Mouse (Mus musculus): ENCODE measurements around the gene Ms4a14. TPM values are rescaled to one million over a fixed set of nuclear protein-coding genes. Genes with fewer than 3 reads are reported as not detected.
"Not testable (repeated sequence)": the region's sequence is repeated elsewhere in the genome, so short reads cannot be mapped to it uniquely, and the experiment has no call there.

The Ms4a14 gene
- polyA plus RNA-seq, 1 experiment from 2014 or later = not detected

GRCm38 (mm10) chr19:11321123-11321522, 6.9 kb upstream of the Ms4a14 start:
- H3K4me3 ChIP-seq (ENCODE audit: low read depth, low read length) = no peak overlapping the region
- DNase-seq (ENCODE audit: low spot score) = no peak
- H3K4me1 ChIP-seq (replicated peaks; ENCODE audit: control insufficient read depth, insufficient read depth, low read length) = no peaks in the 10 kb centered on the region
- no peak overlapping the region for H3K9ac ChIP-seq (ENCODE audit: low read length)
- WGBS = 78% methylated on average over 1 of the region's 1 CpGs
- no peaks in the 10 kb centered on the region for H3K36me3 ChIP-seq (ENCODE audit: control insufficient read depth, insufficient read depth, low read length)
- no peak for ATAC-seq (replicated peaks; ENCODE audit: low FRiP score)
- H3K9me3 ChIP-seq (ENCODE audit: control insufficient read depth, low read length) = no peaks in the 10 kb centered on the region
- no peak overlapping the region for H3K27ac ChIP-seq (ENCODE audit: low read depth, low read length)
- H3K4me2 ChIP-seq (ENCODE audit: low read depth, low read length, severe bottlenecking) = no peak overlapping the region
- no peaks in the 10 kb centered on the region for H3K27me3 ChIP-seq (ENCODE audit: control insufficient read depth, insufficient read depth, low read length)

- Histone ChIP-seq H3K27ac (ENCODE audit: low read depth, low read length) (no peak overlapping the region), H3K4me3 (ENCODE audit: low read depth, low read length) (no peak overlapping the region), H3K27me3 (ENCODE audit: control insufficient read depth, insufficient read depth, low read length) (no peaks in the 10 kb centered on the region), H3K4me1 (replicated peaks; ENCODE audit: control insufficient read depth, insufficient read depth, low read length) (no peaks in the 10 kb centered on the region), H3K9ac (ENCODE audit: low read length) (no peak overlapping the region), H3K4me2 (ENCODE audit: low read depth, low read length, severe bottlenecking) (no peak overlapping the region), H3K36me3 (ENCODE audit: control insufficient read depth, insufficient read depth, low read length) (no peaks in the 10 kb centered on the region), H3K9me3 (ENCODE audit: control insufficient read depth, low read length) (no peaks in the 10 kb centered on the region)
- no peak for ATAC-seq (replicated peaks; ENCODE audit: low FRiP score)
- DNase-seq (ENCODE audit: low spot score) = no peak
- 84% methylated on average over 4 of the region's 4 CpGs for WGBS
Measured at GRCm38 (mm10) chr19:11316786-11317185, 2.5 kb upstream of the Ms4a14 start.

GRCm38 (mm10) chr19:11308888-11309287, 5.4 kb downstream of the Ms4a14 start:
- ATAC-seq (replicated peaks; ENCODE audit: low FRiP score) (no peak), DNase-seq (ENCODE audit: low spot score) (no peak)
- no peak overlapping the region for H3K27ac ChIP-seq (ENCODE audit: low read depth, low read length)
- H3K27me3 ChIP-seq (ENCODE audit: control insufficient read depth, insufficient read depth, low read length) = no peaks in the 10 kb centered on the region
- no peaks in the 10 kb centered on the region for H3K4me1 ChIP-seq (replicated peaks; ENCODE audit: control insufficient read depth, insufficient read depth, low read length)
- H3K9ac ChIP-seq (ENCODE audit: low read length) = no peak overlapping the region
- H3K4me3 ChIP-seq (ENCODE audit: low read depth, low read length) = no peak overlapping the region
- H3K36me3 ChIP-seq (ENCODE audit: control insufficient read depth, insufficient read depth, low read length) = no peaks in the 10 kb centered on the region
- H3K4me2 ChIP-seq (ENCODE audit: low read depth, low read length, severe bottlenecking) = no peak overlapping the region
- no peaks in the 10 kb centered on the region for H3K9me3 ChIP-seq (ENCODE audit: control insufficient read depth, low read length)

GRCm38 (mm10) chr19:11299529-11299928, 14.7 kb downstream of the Ms4a14 start:
- not testable (repeated sequence) for ATAC-seq (replicated peaks; ENCODE audit: low FRiP score); H3K9ac ChIP-seq (ENCODE audit: low read length); H3K27me3 ChIP-seq (ENCODE audit: control insufficient read depth, insufficient read depth, low read length); DNase-seq (ENCODE audit: low spot score); H3K36me3 ChIP-seq (ENCODE audit: control insufficient read depth, insufficient read depth, low read length); H3K4me3 ChIP-seq (ENCODE audit: low read depth, low read length); H3K4me2 ChIP-seq (ENCODE audit: low read depth, low read length, severe bottlenecking); H3K27ac ChIP-seq (ENCODE audit: low read depth, low read length); H3K9me3 ChIP-seq (ENCODE audit: control insufficient read depth, low read length); H3K4me1 ChIP-seq (replicated peaks; ENCODE audit: control insufficient read depth, insufficient read depth, low read length)
- 25% methylated on average over 4 of the region's 4 CpGs for WGBS

GRCm38 (mm10) chr19:11298939-11299338, 15.3 kb downstream of the Ms4a14 start:
- WGBS = 32% methylated on average over 2 of the region's 2 CpGs
- no peaks in the 10 kb centered on the region for H3K9me3 ChIP-seq (ENCODE audit: control insufficient read depth, low read length)
- no peak for ATAC-seq (replicated peaks; ENCODE audit: low FRiP score)

GRCm38 (mm10) chr19:11293616-11294015, 20.6 kb downstream of the Ms4a14 start:
- H3K4me1 ChIP-seq (replicated peaks; ENCODE audit: control insufficient read depth, insufficient read depth, low read length); H3K9ac ChIP-seq (ENCODE audit: low read length); DNase-seq (ENCODE audit: low spot score); H3K9me3 ChIP-seq (ENCODE audit: control insufficient read depth, low read length); H3K36me3 ChIP-seq (ENCODE audit: control insufficient read depth, insufficient read depth, low read length); H3K4me3 ChIP-seq (ENCODE audit: low read depth, low read length); H3K27ac ChIP-seq (ENCODE audit: low read depth, low read length); ATAC-seq (replicated peaks; ENCODE audit: low FRiP score); H3K27me3 ChIP-seq (ENCODE audit: control insufficient read depth, insufficient read depth, low read length): not testable (repeated sequence)
- 10% methylated on average over 3 of the region's 3 CpGs for WGBS
- peak overlapping the region; percentile 44; the same call in 1 of the 2 replicates for H3K4me2 ChIP-seq (ENCODE audit: low read depth, low read length, severe bottlenecking)

More at GRCm38 (mm10) chr19:11298939-11299338, 15.3 kb downstream of the Ms4a14 start:
- Histone ChIP-seq H3K36me3 (ENCODE audit: control insufficient read depth, insufficient read depth, low read length) (no peaks in the 10 kb centered on the region), H3K4me2 (ENCODE audit: low read depth, low read length, severe bottlenecking) (no peak overlapping the region), H3K27ac (ENCODE audit: low read depth, low read length) (no peak overlapping the region), H3K4me1 (replicated peaks; ENCODE audit: control insufficient read depth, insufficient read depth, low read length) (no peaks in the 10 kb centered on the region), H3K4me3 (ENCODE audit: low read depth, low read length) (no peak overlapping the region), H3K27me3 (ENCODE audit: control insufficient read depth, insufficient read depth, low read length) (no peaks in the 10 kb centered on the region), H3K9ac (ENCODE audit: low read length) (no peak overlapping the region)
- no peak for DNase-seq (ENCODE audit: low spot score)

GRCm38 (mm10) chr19:11292990-11293389, 21.3 kb downstream of the Ms4a14 start:
- H3K4me3 ChIP-seq (ENCODE audit: low read depth, low read length) = peak overlapping the region; percentile 20
- H3K4me2 ChIP-seq (ENCODE audit: low read depth, low read length, severe bottlenecking) = peak overlapping the region; percentile 44; the same call in 1 of the 2 replicates
- no peaks in the 10 kb centered on the region for H3K36me3 ChIP-seq (ENCODE audit: control insufficient read depth, insufficient read depth, low read length)
- DNase-seq (ENCODE audit: low spot score) (peak; percentile 53), ATAC-seq (replicated peaks; ENCODE audit: low FRiP score) (no peak; the same call in 1 of the 2 replicates)
- no peaks in the 10 kb centered on the region for H3K9me3 ChIP-seq (ENCODE audit: control insufficient read depth, low read length)
- no peaks in the 10 kb centered on the region for H3K27me3 ChIP-seq (ENCODE audit: control insufficient read depth, insufficient read depth, low read length)
- H3K4me1 ChIP-seq (replicated peaks; ENCODE audit: control insufficient read depth, insufficient read depth, low read length) = no peaks in the 10 kb centered on the region
- no peak overlapping the region for H3K27ac ChIP-seq (ENCODE audit: low read depth, low read length)
- H3K9ac ChIP-seq (ENCODE audit: low read length) = peak overlapping the region; percentile 30
- WGBS = 11% methylated on average over 12 of the region's 12 CpGs

GRCm38 (mm10) chr19:11283773-11284172, 30.5 kb downstream of the Ms4a14 start, which contains the start of gene Ms4a5:
Ms4a5 (minus strand) TSS chr19:11283873.
- Histone ChIP-seq H3K36me3 (ENCODE audit: control insufficient read depth, insufficient read depth, low read length) (no peaks in the 10 kb centered on the region), H3K9me3 (ENCODE audit: control insufficient read depth, low read length) (no peaks in the 10 kb centered on the region), H3K4me3 (ENCODE audit: low read depth, low read length) (no peak within 1 kb of the TSS), H3K27ac (ENCODE audit: low read depth, low read length) (no peak within 1 kb of the TSS), H3K9ac (ENCODE audit: low read length) (no peak within 1 kb of the TSS), H3K4me2 (ENCODE audit: low read depth, low read length, severe bottlenecking) (no peak within 1 kb of the TSS), H3K4me1 (replicated peaks; ENCODE audit: control insufficient read depth, insufficient read depth, low read length) (no peaks in the 10 kb centered on the region), H3K27me3 (ENCODE audit: control insufficient read depth, insufficient read depth, low read length) (no peaks in the 10 kb centered on the region)
- DNase-seq (ENCODE audit: low spot score) = no peak
- no peak for ATAC-seq (replicated peaks; ENCODE audit: low FRiP score)
- WGBS = 94% methylated on average over 2 of the region's 2 CpGs

GRCm38 (mm10) chr19:11280223-11280622, 34.0 kb downstream of the Ms4a14 start:
- H3K27me3 ChIP-seq (ENCODE audit: control insufficient read depth, insufficient read depth, low read length) = no peaks in the 10 kb centered on the region
- H3K4me2 ChIP-seq (ENCODE audit: low read depth, low read length, severe bottlenecking) = no peak overlapping the region
- no peak for ATAC-seq (replicated peaks; ENCODE audit: low FRiP score)
- no peak overlapping the region for H3K4me3 ChIP-seq (ENCODE audit: low read depth, low read length)
- no peaks in the 10 kb centered on the region for H3K36me3 ChIP-seq (ENCODE audit: control insufficient read depth, insufficient read depth, low read length)
- no peak for DNase-seq (ENCODE audit: low spot score)
- H3K27ac ChIP-seq (ENCODE audit: low read depth, low read length) = no peak overlapping the region
- H3K4me1 ChIP-seq (replicated peaks; ENCODE audit: control insufficient read depth, insufficient read depth, low read length) = no peaks in the 10 kb centered on the region
- WGBS = 88% methylated on average over 3 of the region's 3 CpGs
- H3K9ac ChIP-seq (ENCODE audit: low read length) = no peak overlapping the region
- no peaks in the 10 kb centered on the region for H3K9me3 ChIP-seq (ENCODE audit: control insufficient read depth, low read length)

All from forebrain, embryonic 11.5 days (tissue).